Mouse (Mus musculus) megakaryocyte-erythroid progenitor cell, adult 5-6 weeks (primary cell): ENCODE measurements around the gene Trpm2. TPM values are rescaled to one million over a fixed set of nuclear protein-coding genes. Genes with fewer than 3 reads are reported as not detected.
"Not testable (repeated sequence)": the region's sequence is repeated elsewhere in the genome, so short reads cannot be mapped to it uniquely, and the experiment has no call there.

Experiments used
- ATAC-seq: replicated peaks from 2 replicates; pipeline ENCODE4 v1.8.0; 2016; ENCODE audit warnings: mild to moderate bottlenecking, inconsistent platforms; ENCODE audit not compliant: severe bottlenecking, poor library complexity, low FRiP score, low TSS enrichment
- total RNA-seq, 2 experiments: library from RNA; stranded (forward) in 1 of 2; stranded (reverse) in 1 of 2; fragments of 200-1000, 215-1000 nt in 1 of 2; fragments of >200 nt in 1 of 2; fragmentation: Nextera tagmentation in 1 of 2; gene quantifications; 2 replicates each; pipeline ENCODE4 v1.2.3; 2014 to 2017

Trpm2 gene
- total RNA-seq, 2 experiments from 2014 or later: 0.23 TPM; not detected in 1

DNA sequence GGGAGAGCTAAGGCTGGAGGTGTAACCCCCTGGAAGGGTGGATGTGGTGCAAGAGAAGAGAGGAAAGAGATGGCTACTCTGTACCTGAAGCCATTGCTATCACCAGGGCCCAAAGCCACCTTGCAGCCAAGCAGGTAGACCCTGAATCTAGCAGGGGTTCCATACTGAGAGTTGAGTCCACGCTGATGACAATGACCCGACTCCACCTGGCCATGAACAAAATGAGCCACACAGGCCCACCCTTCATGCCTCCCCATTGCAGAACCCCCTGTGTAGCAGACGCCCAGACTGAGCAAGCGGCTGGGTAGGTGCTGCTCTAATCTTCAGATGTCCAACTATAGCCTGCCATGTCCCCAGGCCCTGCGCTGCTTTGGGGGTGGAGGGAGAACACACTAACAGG, 15.4 kb upstream of the Trpm2 start:
- ATAC-seq: no peak

DNA sequence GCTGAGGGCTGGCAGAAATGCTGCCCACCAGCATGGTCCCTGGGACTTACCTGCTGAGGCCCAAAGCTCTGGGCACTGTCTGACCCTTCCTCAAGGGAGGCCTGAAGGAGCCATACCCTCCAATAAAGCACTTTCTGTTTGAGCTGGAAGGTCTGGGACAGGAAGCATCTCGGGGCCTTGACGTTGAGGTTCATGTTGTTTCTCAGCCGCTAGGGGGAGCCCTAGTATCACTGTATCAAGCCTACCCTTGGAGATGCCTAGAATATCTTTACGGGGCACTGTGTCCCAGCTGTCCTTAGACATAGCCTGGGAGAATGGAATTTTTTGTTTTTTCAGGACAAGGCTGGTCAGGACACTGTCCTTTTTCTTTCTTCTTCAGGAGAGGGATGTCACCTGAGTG, 14.3 kb upstream of the Trpm2 start:
- ATAC-seq: peak; percentile 81

- ATAC-seq: peak; percentile 98
Observed at GRCm38 (mm10) chr10:77978351-77979350, 8.3 kb upstream of the Trpm2 start, which contains the start of gene 1810043G02Rik. Gene 1810043G02Rik, plus strand, starts transcription at chr10:77978524.

GRCm38 (mm10) chr10:77976458-77977150, 6.2 kb upstream of the Trpm2 start:
- no peak for ATAC-seq

DNA sequence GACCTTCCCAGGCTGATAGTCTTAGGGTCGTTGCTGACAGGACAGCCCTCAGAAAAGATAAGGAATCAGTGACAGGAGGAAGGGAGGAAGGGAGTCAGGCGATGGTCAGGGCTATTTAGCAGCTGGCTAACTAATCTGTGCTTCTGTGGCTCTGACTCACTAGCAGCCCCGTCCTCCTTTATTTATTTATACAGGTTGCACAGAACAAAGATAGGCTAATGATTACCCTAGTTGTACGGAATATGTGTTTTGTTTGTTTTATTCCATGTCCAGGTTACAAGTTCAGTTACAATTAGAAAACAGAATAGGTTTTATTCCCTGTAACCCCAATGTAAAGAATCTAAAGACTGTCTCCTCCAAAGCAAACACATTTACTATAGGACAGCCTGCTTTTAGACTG, 5.3 kb upstream of the Trpm2 start:
- ATAC-seq: no peak

DNA sequence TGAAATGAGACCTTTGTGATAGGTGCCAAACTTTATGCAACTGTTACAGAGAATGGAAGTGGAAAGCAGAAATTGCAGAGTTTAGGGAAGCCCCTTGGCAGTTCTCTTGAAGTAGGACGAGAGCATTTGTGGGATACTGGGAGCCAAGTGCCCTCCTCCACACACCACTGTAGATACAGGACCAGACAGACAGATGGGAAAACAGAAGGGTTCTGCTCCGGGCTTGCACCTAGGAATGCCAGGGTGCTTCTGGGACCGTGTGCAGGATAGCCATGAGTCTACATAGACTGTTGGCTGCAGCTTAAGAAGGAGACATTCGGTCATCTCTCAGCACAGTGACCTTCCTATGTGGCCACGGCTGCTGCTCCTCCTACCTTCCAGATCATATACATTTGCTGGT, 4.4 kb upstream of the Trpm2 start:
- no peak for ATAC-seq

DNA sequence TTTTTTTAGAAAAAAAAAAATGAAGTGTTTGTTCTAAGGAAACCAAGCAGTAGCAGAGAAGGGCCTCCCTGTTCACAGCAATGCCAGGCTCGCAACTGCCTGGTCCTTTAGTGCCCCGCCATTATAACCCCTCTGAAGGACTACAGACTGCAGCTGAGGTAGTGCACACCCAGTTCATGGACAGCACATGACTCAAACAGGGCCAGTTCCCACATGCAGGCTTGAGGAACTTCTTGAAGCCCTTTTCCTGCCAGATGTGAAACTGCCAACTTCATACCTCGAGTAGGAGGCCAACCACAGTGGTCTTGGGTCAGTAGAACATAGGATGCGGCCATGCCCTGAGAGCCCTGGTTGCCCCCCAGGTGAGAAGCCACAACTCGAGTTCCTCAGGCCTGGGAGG, 4.0 kb upstream of the Trpm2 start:
- ATAC-seq: no peak

GRCm38 (mm10) chr10:77971709-77972553, 1.6 kb upstream of the Trpm2 start:
- no peak; the same call in 1 of the 2 replicates for ATAC-seq

- ATAC-seq: peak; percentile 51
Observed at GRCm38 (mm10) chr10:77971191-77971590, 828 bp upstream of the Trpm2 start.

GRCm38 (mm10) chr10:77969973-77970325, 414 bp downstream of the Trpm2 start:
- no peak for ATAC-seq

- peak; percentile 59 for ATAC-seq
Observed at GRCm38 (mm10) chr10:77969274-77969972, 940 bp downstream of the Trpm2 start.

- no peak for ATAC-seq
Observed at GRCm38 (mm10) chr10:77963971-77964370, 6.4 kb downstream of the Trpm2 start.

DNA sequence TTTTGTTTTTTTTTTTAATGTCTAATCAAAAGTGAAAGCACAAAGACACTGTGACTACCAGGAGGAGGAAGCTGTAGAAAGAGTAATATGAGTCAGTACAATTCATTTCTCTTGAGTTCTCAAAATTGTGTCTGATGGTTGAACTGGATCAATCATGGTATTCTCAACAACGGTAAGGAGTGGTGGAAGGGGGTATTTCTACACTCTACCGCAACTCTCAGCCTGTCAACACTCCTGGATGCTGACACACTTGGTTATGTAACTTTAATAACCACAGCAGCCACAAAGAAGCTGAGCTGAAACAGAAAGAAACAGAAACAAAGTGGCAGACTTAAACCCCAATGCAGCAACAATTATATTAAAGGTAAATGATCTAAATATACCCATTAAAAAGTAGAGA, 7.6 kb downstream of the Trpm2 start:
- ATAC-seq: no peak

GRCm38 (mm10) chr10:77950468-77950867, 19.9 kb downstream of the Trpm2 start:
- not testable (repeated sequence) for ATAC-seq

DNA sequence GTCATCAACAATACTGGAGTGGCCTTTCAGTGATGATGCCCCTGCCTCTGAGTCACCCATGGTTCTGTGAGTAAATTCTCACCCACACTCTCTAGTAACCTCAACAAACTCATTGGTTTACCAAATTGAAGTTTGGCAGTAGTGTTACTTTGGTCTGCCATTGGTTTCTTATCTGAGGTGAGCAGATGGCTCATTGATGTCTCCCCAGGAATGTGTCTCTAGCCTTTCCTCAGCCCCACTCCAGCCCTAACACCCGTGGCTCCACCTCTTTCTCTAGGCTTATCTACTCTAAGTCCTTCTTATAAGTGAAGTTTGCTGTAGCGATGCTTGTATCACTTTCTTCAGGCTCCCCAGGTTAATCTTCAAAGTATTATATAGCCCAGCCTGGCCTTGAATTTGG, 30.7 kb downstream of the Trpm2 start:
- peak; percentile 78 for ATAC-seq

- ATAC-seq: no peak
Observed at GRCm38 (mm10) chr10:77927375-77927774, 43.0 kb downstream of the Trpm2 start.

- peak; percentile 50; the same call in 1 of the 2 replicates for ATAC-seq
Observed at GRCm38 (mm10) chr10:77926140-77926539, 44.2 kb downstream of the Trpm2 start.

- no peak for ATAC-seq
Observed at GRCm38 (mm10) chr10:77922681-77923080, 47.7 kb downstream of the Trpm2 start.

GRCm38 (mm10) chr10:77921009-77921408, 49.4 kb downstream of the Trpm2 start:
- ATAC-seq: no peak
